Mouse (Mus musculus): Measurements from ENCODE around the gene Zc3h12a.

Zc3h12a gene

DNA sequence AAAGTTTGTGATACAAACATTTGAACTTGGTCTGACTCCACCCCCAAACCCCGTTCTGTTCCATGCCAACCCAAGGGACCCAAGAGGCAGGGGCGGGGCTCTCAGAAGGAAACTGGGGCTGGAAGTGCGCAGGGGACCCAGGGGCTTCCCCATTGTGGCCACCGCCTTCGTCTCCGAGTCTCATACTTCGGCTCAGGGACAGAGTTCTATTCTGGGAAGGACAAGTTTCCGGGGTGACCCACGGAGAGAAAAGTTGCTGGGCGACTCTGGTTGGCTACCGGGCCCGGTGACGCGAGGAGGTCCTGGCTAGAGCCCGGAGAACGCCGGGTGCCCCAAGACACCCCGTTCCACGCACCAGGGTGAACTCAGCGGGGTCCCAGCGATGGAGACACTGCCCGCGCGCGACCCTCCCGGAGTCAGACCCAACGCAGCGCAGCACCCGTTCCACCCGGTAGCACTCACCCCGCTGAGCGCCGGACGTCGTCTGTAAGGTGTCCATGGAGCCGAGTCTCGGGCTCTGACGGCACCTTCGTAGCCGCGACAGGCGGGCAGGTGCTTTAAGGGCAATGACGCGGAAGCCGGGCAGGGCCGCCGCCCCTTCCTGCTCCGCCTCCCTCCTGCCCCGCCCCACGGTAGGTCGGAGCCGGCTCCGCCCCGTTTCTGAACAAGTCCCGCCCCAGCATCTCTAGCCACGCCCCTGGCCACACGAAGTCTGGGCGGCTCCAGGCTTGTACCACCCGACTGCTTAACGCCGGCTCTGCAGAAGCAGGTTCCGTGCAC lies at the start of gene Zc3h12a:
TSS of gene Zc3h12a (minus strand) at position 536 of the 780 bp plus-strand sequence.
- in situ Hi-C loops (cut with MboI; ENCODE audit: low sequenced_read_pairs): no loop called here

DNA sequence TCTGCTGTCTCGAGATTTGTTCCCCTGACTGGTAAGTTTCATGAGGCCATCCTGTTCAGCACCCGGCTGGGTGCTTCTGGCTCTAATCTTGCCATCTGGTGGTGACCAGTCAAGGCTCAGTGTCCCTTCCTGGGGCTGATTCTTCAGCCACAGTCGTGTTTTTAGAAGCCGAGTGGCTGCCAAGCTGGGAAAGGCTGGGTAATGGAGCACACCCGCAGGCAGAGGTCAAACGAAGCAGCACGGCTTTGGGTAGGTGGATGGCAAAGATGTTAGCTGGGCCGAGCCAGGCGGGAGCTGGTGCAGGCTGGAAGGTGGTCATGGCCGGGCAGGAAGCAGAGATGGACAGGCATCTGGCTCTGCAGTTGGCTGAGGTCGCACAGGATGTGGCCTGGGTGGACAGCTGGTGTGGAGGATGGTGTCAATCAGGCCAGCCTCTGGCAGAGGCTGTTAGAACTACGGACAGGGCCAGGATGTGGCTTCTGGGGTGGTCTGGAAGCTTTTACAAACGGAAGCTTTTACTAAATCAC lies 49.1 kb upstream of the Zc3h12a start:
- in situ Hi-C loops (cut with MboI; ENCODE audit: low sequenced_read_pairs): no loop called here

DNA sequence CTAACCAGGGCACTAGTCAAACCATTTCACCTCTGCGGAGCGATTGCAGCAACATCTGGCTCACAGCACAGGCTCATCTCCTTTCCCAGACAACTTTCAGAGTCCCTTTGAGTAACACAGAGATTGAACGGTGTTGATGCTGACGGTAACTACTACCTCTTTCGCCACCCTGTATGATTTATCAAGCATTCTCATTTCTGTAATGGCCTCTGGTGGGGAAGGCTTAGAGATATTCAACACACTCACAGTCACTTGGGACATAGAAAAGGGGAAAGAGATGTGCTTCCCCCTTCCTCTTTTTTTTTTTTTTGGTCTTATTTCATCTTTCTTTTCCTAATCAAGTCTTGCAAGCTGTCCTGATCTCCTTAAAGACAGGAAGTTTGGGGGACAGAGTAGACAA lies 48.5 kb upstream of the Zc3h12a start:
- in situ Hi-C loops (cut with MboI; ENCODE audit: low sequenced_read_pairs): no loop called here

DNA sequence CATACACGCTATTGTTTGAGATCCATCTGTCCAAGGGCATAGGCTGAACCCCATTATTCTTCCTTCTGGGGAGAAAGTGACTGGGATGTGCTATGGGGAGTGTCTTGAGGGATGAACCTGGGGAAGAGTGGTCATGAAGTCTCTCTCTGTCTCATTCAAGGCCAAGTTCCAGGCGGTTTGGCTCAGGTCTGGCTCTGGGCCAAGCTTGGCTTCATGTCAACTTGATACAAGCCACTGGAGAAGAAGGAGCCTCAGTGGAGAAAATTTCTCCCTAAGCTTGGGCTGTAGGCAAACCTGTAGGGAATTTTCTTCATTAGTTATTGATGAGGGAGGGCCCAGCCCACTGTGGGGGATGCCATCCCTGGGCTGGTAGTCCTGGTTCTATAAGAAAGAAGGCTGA lies 48.0 kb upstream of the Zc3h12a start:
- in situ Hi-C loops (cut with MboI; ENCODE audit: low sequenced_read_pairs): no loop called here

DNA sequence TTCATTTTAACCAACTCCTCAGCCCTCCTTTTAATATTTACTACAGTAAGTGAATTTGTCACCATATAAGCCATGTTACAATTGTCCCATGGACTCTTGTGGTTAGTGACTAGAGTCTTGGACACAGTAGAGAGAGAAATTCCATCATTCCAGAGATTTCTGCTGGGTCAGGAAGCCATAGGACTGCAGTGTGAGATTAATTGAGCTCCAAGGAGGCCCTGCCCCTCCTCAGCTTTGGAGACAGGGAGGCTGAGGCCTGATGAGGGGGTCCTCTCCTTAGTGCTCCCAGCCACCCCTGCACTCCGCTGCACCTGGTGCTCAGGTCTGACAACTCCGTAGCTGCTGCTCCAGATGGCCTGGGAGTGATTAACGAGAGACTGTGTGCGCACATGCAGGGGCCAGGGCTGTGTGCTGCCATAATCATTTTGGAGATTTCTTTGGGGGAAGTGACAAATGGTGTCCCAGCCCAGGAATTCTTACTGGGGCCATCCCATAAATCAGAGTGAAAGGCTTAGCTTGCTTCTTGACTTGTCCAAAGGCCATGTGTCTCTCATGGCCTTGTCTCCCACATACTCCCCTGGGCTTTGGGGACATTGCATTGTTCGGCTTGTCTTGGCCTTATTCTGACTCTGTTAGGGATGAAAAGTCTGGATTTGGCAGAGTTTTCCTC lies 47.0 kb upstream of the Zc3h12a start:
- in situ Hi-C loops (cut with MboI; ENCODE audit: low sequenced_read_pairs): no loop called here

DNA sequence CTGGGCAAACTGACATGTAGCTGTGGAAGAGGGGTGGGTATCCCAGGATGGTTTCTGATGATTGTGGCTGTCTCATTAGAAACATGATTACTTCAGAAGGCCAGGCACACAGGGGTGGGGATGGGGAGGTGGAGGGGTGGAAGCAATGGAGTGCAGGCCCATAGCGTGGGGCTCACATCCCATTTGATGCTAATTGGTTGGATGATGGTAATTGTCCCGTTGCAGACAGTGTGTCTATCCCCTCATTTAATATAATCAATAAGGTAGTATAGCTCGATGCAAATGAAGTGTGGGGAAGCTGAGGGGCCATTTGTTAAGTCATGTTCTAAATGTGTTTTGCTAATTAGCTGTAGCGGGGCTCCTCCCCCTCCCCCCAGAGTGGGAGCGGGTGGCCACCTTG lies 45.5 kb upstream of the Zc3h12a start:
- in situ Hi-C loops (cut with MboI; ENCODE audit: low sequenced_read_pairs): no loop called here

DNA sequence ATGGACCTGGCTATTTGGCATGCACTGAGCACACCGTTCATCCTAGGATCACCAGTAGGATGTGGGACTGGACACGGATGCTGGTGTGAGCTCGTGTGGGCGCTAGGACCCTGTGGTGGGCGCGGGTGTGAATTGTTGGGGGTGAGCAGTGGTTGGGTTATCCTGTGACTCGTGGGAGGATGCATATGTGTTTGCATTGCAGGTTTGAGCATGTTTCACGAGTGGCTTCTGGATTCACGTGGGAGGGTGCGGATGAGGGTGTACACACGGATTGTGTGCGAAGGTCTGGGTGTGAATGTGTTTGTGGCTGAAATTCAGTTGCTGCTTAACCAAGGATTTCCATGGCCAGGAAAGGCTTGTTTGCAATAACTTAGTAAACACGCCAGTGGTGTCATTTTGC lies 45.1 kb upstream of the Zc3h12a start:
- in situ Hi-C loops (cut with MboI; ENCODE audit: low sequenced_read_pairs): no loop called here

DNA sequence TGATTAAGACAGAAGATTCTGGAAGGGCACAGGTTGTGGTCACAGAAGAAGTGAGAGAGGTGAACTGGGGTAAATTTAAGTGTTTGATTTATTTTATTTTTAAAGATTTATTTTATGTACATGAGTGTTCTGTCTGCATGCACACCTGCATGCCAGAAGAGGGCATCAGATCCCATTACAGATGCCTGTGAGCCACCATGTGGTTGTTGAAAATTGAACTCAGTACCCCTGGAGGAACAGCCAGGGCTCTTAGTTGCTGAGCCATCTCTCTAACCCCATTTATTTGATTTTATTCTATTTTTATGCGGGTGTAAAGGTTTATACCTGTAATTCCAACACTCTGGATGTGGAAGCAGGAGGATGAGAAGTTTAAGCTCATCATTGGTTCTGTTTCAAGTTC lies 40.1 kb upstream of the Zc3h12a start:
- in situ Hi-C loops (cut with MboI; ENCODE audit: low sequenced_read_pairs): no loop called here

DNA sequence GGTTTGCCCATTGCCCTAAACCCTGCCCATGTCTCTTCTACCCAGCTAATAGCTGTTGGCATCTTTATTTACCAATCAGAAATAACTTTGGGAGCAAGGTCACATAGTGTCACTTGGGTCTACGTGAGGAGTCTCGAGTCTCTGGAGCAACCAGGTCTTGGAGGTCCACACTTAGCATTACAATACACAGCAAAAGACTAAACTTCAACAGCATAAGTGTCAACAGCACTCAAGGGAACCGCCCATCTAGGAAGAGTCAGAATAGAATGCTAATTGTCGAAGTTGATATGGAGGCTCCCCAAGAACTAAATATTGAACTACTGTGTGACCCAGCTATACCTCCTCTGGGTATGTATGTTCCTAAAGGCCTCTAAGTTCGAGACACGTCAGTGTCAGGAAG lies 37.2 kb upstream of the Zc3h12a start:
- in situ Hi-C loops (cut with MboI; ENCODE audit: low sequenced_read_pairs): no loop called here

DNA sequence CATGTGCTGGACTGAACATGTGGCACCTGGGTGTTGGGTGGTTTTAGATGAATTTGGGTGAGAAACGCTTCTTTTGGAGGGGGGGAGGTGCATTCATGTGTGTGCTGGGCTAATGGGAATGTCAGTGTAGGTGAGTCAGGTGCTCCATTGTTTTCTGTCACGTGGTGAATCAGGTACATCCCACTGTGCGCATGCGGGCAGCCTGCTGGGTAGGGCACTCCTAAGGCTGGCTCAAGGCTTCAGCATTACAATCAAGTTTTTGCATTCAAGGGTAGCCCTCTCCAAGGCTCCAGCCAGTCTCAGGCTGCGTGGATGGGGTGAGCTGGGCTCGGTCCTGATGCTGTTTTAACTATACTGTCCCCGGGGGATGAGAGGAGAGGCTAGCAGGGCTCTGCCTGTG lies 35.1 kb upstream of the Zc3h12a start:
- in situ Hi-C loops (cut with MboI; ENCODE audit: low sequenced_read_pairs): no loop called here

DNA sequence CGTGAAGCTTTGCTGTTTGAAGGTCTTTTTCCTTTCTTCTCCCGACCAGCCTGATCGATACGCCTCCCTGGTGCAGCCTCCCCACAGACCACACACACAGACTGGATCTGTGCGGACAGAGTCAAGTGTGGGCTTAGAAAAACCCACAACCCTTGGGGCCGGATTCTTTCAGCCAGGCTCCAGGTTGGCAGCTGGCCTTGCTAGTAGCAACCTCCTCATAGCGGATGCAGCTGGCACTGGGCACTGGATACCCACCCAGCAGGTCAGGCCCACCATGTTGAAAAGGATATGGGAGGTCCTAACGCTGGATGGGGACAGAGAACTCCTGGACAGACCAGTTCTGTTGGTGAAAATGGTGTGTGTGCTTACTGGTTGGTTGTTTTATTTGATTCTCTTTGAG lies 33.8 kb upstream of the Zc3h12a start:
- in situ Hi-C loops (cut with MboI; ENCODE audit: low sequenced_read_pairs): no loop called here

DNA sequence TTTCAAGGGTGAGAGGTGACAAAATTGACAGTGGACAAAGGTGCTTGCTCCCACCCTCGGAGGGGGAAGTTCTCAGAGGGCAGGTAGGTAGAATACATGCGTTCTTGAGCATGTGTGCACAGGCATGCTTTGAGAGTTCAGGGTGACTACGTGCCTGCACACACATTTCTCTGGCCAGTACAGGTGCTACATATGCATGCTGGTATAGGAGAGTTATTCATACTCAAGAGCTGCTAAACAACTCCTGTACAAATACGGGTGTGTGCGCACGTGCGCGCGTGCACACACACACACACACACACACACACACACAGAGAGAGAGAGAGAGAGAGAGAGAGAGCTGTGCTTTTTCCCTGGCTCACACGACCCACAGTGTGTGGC lies 33.3 kb upstream of the Zc3h12a start:
- in situ Hi-C loops (cut with MboI; ENCODE audit: low sequenced_read_pairs): no loop called here

DNA sequence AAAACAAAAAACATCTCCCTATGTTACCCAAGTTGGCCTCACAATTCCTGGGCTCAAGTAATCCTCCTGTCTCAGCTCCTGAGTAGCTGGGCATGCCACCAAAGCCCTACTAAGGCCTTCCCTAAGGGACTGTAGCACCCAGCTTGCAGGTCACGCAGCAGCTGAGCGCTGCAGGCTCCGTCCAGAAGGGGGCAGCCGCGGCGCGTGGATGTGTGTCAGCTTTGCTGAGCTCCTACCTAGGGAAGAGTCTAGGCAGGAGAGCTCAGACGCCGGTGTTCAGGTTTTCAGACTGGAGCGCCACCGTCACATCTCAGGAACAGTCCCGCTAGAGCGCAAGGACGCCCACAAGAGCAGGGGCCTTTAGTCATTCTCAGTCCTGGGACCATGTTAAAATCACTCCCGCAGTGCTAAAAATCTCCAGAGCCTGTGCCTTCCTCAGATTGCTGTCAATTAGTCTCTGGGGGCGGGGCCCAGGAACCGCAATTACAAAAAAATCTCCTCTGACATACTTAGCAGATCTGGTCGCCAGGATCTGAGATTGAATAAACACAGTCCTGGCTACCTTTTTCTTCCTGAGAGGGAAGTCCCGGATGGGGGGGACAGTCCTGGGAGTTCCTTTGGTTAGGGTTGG lies 32.8 kb upstream of the Zc3h12a start:
- in situ Hi-C loops (cut with MboI; ENCODE audit: low sequenced_read_pairs): no loop called here

DNA sequence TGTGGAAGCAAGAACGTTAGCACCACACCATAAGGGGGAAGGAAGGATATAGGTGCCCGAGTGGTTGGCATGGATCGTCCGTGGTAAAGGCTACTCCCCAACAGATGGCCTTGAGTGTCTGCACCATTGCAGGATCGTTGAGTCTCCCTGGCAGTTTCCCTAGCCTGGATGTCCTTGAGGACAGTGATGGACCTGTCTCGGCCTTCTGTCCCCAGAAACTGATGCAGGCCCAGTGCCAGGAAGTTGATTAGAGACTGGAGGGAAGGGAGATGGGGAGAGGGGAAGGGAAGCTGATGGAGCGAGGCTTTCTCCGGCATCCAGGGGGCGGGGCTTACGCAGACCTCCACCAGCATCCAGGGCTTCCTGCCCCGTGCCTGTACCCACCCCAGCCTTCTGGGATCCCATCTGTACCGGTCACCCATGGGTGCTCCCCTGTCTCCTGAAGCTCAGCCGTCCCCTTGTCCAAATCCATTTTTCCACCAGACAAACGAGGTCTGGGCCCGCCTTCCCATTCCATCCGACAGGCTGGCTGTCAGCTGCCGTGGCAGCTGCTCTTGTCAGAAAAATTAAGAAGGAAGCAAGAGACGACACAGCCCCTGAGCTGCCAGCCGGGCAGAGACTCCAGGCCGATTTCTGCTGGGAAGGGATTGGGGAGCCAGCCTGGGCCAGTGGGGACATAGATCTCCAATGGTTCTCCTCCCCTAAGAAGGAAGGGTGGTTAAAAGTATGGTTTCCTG lies 31.1 kb upstream of the Zc3h12a start:
- in situ Hi-C loops (cut with MboI; ENCODE audit: low sequenced_read_pairs): no loop called here

DNA sequence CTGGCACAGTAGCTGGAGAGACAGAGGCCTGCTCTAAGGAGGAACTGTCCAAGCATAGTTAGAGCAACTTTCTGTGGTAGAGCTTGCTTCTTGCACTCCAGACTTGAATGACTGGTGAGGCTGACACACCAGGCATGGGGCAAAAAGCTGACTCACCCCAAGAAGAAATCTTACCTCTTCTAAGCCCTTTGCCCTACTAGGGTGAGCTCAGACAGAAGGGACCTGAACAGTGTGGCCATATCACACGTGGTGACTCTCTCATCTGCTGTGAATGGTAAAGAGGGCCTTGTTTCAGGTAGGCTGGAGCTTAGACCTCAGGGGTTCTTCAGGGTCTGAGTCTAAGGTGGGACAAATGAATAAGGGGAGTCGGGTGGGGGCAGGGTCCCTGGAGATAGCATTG lies 30.4 kb upstream of the Zc3h12a start:
- in situ Hi-C loops (cut with MboI; ENCODE audit: low sequenced_read_pairs): no loop called here

DNA sequence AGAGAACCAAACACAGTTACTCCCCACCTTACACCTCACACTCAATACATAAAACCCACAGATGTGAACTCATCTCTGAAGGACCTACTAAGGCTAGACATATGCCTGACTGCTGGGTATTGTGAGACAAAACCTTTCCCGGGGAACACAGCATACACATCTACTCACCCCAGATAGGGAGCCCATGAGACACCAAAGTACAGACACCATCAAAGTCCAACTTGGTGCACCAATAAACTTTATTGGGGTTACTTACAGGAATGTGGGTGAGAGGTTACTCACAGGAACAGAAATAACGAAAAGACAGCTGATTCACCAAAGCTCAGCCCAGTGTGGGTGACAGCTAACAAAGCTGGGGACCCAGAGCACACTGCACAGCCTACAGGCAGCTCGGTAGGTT lies 29.7 kb upstream of the Zc3h12a start:
- in situ Hi-C loops (cut with MboI; ENCODE audit: low sequenced_read_pairs): no loop called here

DNA sequence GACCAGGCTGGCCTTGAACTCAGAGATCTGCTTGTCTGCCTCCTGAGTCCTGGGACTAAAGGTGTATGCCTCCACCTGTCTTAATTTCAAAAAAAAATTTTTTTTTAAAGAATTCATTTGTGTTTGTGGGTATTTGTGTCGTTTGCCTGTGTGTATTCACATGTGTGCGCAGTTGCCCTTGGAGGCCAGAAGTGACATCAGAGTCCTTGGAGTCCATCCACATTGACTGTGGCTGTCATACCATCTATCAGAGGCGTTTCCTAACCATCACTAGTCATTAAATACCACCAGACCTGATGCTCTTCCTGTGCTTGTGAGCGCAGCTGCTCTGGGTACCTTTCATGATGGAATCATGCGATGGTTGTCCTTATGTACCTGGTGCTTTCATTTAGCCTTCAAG lies 28.0 kb upstream of the Zc3h12a start:
- in situ Hi-C loops (cut with MboI; ENCODE audit: low sequenced_read_pairs): no loop called here

DNA sequence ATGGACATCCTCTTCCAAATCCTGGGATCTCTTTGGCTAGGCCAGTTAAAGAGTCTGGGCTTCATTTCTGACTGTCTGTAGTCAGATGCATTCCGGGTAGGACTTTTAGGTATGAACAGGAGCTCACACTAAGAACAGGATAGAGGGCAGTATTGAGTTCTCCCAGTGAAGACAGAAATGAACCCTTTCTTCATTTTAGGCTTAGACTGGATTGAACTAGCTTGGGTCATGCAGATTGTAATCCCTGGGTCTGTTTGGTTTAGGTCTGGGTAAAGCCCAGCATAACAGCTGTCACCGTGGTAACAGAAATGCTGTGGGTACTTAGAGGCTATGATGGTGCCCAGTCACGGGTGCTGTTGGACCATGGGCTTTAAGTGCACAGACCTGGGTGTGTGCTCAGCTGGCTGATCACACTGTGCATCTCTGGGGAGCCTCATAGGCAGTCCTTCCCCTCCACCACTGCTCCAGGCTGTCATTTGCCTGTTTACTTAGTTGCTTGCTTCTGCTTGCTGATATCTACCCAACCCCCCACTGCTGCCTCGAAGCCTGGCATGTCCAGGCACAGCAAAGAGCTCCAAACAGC lies 26.1 kb upstream of the Zc3h12a start:
- in situ Hi-C loops (cut with MboI; ENCODE audit: low sequenced_read_pairs): no loop called here

DNA sequence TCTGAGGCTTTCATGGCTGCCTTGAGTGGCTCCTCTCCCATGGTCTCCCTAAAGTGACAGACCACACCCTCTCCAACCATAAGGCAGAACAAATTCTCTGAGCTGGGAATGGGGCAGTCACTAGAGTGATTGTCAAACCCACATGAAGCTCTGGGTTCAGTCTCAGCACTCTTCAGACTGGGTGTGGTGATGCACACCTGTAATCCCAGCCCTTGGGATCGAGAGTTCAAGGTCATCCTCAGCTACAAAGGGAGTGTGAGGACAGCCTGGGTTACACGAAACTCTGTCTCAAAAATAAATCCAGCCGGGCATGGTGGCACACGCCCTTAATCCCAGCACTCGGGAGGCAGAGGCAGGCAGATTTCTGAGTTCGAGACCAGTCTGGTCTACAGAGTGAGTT lies 24.8 kb upstream of the Zc3h12a start:
- in situ Hi-C loops (cut with MboI; ENCODE audit: low sequenced_read_pairs): no loop called here

DNA sequence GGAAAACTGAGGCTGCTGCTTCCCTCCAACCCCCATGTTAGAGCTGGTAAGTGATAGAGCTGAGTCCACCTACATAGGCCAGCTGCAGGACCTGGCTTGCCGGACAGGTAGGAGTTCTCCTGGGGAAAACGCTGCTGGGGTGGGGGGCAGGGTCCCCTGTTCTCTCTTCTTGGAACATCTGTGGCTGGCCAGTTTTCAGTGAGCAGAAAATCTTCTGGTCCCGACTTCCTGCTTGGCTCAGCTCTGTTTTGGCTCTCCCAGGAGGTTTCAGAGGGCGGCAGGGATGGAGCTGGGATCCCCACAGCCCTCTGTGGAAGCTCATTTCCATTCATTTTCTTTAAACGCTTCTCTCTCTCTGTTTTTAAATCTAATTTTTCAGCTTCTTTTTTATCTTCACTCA lies 21.8 kb upstream of the Zc3h12a start:
- in situ Hi-C loops (cut with MboI; ENCODE audit: low sequenced_read_pairs): no loop called here

DNA sequence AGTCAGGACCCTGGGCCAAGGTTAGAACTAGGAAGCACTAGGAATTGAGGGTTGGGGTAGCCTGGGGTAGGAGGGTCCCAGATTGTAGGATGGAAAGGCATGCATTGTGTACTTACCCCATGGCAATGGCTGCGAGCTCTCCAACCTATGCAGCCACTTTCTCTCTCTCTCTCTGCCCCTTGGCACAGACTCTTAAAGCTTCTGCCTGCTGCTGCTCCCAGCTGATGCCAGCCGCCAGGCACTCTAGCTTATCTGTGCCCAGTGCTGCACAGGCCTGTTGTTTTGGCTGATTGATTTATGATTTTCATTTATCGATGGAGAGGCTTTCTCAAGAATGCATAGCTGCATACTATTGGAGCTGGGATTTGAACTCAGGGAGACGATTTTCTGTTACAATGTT lies 20.3 kb upstream of the Zc3h12a start:
- in situ Hi-C loops (cut with MboI; ENCODE audit: low sequenced_read_pairs): no loop called here

Measured in CH12F3 (cell line).